Mouse (Mus musculus): ENCODE results near the gene Pdcd4.
A peak's percentile ranks its signal among the peaks of the same experiment; 100 is the strongest.
"Not testable (repeated sequence)": the region's sequence is repeated elsewhere in the genome, so short reads cannot be mapped to it uniquely, and the experiment has no call there.

Pdcd4 gene

DNA sequence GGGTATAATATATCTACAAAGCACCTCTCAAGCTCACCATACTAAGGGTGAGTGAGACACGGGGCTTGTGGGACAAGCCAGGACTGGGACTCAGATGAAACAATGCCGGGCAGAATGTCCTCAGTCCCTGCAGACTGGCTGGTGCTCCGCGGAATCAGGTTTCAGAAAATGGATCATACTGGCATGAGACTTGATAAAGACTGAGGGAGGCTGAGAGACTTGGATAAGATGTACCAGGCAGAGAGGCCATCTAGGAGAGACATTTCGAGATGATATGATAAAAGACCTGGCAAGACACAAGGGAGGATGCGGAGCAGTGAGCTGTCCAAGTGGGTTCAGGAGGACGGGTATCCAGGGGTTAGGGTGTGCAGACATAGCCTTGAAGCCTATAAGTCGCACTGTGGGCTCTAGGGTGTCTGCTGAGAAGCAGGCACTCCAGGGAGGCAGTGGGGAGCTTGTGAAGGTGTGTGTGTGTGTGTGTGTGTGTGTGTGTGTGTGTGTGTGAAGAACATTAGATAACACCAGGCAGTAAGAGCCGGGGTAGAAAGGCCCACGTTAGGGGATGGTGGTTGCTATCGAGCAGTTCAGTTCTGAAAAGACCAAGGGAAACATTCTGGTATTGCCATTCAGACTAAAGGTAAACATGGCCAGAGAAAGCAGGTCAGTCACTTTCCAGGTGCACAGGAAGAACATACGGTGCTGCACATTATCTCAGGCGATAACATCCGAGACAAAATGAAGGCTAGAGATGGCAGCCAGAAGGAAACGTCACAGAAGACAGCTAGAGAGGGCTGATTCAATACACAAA is 10.1 kb downstream of the Pdcd4 start:
- no peak for DNase-seq (ENCODE audit: low spot score in 2 of 2)

DNA sequence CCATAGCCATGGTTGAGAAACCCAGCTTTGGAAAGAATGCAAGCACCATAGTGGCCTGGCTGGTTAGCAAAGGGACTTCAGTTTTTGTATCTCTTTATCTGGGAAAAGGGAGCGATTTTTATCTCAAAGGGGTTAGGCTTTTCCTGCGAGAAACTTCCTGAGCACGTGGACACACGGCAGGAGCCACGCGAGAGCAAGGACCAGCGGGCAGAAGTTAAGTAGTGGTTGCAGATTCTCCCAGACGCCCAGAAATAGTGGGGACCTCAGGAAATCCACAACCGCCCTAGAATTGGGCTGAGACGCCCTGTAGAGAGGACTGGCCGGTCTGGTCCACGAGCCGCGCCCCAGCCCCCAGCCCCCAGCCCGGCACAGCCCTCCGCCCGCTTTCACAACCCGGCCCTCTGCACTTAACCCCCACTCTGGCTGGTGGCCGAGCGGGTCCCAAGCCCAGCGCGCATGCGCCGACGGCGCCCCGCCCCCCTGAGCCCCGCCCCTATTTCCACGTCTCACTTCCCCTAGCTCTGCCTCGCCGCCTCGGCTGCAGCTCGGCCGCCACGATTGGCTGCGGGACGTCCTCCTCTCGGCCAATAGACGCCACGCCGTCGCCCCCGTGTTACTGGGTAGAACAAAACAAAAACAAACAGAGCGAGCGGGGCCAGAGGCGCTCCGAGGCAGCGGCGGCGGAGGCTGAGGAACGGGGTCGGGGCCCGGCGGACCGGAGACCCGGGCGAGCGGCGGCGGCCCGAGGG is 10.9 kb downstream of the Pdcd4 start:
- peak; percentile 88 to 90 for DNase-seq (ENCODE audit: low spot score in 2 of 2)

DNA sequence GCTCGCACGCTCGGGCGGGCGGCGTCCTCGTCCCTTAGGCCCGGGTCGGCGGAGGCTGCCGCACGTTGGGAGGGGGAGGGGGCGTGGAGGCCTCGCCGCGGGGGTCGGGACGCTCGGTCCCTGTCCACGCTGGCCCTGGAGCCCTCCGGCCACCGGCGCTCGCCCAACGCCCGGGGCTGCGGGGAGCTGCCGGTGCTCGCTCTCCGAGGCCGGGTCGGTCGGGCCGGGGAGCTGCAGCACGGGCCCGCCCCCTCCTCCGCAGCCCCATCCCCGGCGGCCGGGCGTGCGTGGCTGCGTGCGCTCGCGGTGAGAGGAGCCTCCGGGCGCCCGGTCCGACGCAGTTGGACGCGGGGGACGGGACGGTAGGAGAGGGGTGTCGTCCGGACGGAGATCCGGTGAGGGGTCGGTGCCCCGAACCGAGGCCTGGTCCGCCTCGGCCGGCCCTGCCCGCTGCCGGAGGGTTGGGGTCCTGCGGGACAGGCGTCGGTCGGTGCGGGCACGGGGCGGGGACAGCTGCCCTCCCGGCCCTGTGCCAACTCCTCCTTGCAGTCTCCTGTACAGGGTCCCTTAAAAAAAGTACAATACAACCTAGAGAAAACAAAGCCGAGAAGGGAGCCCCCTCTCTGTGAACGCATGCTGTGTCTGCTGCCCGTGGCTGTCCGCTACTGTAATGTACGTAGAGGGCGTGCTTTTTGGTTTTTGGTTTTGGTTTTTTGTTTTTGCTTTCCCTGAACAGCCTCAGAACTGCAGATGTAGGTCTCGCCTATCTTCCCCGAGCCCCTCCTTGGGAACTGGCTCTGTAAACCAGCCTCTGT is 11.7 kb downstream of the Pdcd4 start:
- peak in 1 of 2 experiments; percentile 38 for DNase-seq (ENCODE audit: low spot score in 2 of 2)

DNA sequence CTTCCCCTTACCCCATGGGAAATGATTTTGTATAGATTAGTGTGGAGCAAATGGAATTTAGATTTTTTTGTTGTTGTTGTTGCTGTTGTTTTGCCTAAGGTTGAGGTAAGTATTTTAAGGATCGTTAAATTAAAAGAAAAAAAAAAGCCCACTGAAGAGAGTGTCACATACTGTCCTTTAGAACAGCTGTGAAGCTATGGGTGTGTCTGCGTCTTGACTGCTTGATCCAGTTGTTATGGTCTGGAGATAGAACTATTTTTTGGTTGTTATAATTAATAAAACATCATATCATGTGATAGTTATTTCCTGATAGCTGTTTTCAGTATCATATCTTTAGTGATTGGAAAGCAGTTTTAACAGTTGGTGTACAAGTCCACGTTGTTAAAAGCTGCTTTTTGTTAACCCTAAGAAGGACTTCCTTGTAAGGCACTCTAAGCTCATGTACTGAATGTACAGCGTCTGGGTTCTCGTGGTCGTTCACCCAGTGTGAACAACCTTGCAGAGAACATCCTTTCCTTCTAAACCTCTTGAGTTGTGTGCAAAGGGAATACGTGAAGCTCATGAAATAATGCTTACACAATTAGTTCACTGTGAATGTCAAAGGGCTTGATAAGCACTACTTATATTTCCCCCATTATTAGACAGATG is 12.9 kb downstream of the Pdcd4 start:
- DNase-seq (ENCODE audit: low spot score in 2 of 2), result no peak

DNA sequence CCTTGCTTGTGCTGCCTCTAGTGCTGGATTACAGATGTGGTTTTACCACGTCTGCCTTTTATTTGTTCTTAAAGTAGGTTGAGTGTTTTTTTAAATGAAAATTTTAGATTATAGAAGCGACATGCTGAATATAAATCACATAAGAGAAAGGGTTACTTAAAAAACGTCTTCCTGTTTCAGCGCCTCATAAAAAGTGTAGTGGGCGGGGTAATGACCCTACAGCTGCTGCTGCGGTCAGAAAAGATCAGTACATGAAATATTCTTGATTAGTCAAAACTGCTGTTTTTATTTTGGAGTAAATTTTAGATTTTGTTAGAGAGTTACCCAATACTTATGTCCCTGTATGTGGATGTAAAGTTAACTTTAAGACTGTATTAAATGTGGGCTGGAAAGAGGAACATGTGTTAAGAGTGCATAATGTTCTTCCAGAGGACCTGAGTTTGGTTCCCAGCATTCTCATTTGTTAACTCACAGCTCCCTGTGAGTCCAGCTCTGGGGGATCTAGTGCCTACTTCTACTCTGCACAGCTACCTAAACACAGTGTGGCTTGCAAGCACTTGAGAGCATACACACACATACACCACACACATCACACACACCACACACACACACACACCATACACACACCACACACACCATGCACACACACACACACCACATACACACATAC is 14.1 kb downstream of the Pdcd4 start:
- DNase-seq (ENCODE audit: low spot score in 2 of 2), result no peak

DNA sequence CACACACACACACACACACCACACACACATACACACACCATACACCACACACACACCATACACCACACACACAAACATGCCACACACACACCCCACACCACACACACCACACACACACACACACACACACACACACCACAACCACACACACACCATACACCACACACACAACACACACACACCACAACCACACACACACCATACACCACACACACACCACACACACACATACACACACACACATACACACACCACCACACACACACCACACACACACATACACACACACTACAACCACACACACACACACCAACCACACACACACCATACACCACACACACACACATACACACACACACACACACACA is 14.7 kb downstream of the Pdcd4 start:
- not testable (repeated sequence) for DNase-seq (ENCODE audit: low spot score in 2 of 2)

DNA sequence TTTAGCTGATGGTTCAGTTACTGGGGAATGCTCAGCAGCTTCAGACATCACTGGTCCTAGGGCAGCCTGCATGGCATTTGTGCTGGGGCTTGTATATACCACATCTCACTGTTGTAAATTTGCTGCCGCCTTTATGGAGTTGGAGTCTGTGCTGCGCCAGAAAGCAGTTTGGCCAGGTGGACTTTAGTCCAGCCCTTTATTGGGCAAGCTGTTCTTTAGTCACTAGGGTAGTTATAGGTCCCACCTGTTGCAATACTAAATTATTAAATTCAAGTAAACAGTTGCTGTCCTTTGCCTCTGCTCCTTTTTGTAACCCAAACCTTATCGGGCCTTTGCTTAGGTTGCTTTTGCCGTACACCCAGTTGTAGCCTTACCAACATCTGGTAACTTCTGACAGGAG is 22.9 kb downstream of the Pdcd4 start:
- no peak for DNase-seq (ENCODE audit: low spot score in 2 of 2)

DNA sequence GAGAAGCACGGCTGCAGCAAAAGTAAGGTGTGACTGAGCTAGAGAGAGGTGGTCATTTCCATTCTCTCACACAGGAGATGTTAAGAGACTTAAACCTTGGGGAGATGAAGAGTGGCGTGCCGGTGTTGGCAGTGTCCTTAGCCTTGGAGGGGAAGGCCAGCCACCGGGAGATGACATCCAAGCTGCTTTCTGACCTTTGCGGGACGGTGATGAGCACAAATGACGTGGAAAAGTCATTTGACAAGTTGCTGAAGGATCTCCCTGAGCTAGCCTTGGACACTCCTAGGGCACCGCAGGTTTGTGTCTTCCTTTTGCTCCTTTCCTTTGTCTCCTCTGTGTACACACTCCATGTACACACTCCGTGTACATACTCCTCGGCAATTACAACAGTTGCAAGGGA is 27.5 kb downstream of the Pdcd4 start:
- no peak for DNase-seq (ENCODE audit: low spot score in 2 of 2)

DNA sequence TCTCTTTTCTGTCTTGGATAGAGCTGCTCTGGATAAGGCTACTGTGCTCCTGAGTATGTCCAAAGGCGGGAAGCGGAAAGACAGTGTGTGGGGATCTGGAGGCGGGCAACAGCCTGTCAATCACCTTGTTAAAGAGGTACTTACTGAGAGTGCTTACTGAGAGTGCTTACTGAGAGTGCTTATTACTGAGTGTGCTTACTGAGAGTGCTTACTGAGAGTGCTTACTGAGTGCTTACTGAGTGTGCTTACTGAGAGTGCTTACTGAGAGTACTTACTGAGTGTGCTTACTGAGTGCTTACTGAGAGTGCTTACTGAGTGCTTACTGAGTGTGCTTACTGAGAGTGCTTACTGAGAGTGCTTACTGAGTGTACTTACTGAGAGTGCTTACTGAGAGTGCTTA is 30.0 kb downstream of the Pdcd4 start:
- DNase-seq (ENCODE audit: low spot score in 2 of 2), result not testable (repeated sequence)

DNA sequence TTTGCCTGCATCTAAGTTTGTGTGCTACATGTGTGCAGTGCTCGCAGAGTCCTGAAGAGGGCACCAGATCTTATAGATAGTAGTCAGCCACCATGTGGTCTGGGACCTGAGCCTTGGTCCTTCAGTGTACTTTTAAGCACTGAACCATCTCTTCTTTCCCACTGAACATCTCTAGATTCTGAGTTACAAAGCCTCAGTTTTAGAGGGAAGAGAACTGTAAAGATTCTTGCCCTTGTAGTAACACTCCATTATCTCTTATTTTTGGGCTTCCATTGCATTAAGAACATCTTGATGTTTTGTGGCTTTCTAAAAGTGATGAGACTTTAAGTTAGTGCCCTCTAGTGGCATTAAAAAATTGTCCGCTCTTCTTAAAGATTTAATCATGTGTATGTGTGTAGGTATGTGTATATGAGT is 33.3 kb downstream of the Pdcd4 start:
- DNase-seq (ENCODE audit: low spot score in 2 of 2), result no peak

DNA sequence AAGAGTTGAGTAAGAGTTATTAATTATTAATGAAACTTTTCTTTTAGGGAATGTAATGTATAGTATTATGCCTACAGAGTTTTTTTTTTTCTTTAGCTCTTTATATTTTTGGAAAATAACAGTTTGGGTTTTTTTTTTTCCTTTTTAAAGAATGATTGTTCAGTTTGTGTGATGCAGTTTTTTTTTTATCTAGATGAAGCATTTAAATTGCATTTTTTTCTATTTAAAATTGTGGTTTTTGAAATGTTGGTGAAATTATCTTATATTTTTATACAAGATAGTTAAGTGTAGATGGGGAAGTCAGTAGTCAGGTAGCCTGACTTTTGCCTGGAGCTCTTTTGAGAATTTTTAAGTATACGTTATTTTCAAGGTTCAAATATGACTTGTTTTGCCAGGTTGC is 34.7 kb downstream of the Pdcd4 start:
- no peak for DNase-seq (ENCODE audit: low spot score in 2 of 2)

DNA sequence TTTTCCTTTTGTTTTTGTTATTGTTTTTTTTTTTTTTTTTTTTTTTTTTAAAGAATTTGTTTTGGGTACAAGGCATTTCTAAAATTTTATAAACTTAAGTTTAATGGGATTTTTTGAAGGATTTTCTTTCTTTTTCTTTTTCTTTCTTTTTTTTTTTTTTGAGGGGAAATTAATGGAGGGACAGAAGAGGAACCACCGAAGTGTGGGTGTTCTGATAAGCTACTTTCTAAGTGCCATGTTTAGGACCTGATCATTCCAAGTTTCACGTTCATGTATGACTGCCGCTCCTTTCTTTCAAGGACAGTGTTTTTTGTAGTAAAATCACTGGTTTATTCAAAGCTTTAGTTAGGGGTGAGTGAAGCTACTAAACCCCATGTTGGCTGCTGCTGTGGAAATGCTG is 37.2 kb downstream of the Pdcd4 start:
- no peak for DNase-seq (ENCODE audit: low spot score in 2 of 2)

DNA sequence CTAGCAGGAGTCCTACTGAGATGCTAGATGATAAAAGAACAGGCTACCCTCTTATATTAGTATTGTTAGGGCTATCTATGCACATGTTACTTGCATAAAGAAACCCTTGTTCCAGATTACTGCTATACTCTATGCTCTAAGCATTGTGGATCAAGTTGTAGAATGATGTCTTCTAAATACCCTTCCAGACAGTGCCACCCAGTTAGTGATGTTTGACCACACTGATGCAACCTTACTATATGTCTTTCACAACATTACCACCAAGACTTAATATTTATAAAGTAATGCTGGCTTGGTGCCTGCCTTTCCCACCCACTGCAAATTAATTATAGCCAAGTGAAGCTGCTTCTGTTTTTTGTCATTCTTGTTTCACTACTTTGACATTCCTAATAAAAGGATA is 41.0 kb downstream of the Pdcd4 start:
- DNase-seq (ENCODE audit: low spot score in 2 of 2), result no peak

DNA sequence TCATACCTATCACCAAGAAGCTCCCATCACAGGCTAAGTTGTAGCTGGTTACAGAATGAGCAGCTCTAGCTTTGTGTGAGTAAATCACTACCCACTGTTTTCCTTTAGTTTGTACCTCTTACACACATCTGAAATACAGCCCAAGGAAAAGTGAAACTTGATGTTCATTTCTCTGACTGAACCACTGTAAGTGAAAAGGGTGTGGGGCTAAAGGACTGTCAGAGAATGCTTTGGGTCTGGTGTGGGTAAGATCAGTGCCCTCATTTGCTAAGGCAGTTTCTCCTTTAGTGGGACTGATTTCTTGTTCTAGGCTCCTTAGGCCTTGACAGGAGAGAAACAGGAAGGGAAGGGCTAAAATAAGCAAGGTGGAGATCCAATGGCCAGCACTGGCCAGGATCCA is 42.0 kb downstream of the Pdcd4 start:
- no peak for DNase-seq (ENCODE audit: low spot score in 2 of 2)

DNA sequence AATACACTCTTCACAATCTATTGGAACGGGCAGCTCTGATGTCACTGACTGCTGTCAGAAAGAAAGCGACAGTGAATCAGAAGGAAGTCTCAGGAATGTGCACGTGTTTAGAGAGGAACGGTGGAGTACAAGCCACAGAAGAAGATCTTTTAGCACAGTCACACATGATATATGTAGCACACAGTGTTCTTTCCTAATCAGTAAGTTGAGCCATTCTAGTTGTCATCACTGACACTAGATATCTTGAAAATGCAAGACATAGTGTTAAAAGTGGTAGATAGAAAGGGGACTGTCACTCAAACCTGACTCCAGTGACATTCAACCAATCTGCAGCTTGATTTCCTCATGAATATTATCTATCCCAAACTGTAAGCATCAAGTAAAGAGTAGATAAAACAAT is 47.4 kb downstream of the Pdcd4 start:
- DNase-seq (ENCODE audit: low spot score in 2 of 2), result no peak

DNA sequence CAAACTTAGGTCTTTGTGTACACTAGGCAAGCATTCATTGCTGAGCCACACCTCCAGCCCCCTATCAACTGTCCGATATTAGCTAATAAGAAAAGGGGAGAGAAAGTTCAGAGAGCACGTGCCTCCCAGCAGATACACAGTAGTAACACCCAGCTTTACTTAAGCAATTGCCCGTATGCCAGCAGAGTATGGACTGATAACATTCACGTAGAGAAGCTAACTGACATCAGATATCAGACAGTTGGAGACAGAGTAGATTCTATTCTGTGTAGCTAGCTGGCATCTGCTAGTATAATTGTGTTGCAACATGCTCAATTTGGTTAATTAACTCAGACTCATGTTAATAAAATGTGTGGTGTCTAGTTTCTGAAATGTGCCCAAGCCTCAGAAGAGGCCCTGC is 49.1 kb downstream of the Pdcd4 start:
- DNase-seq (ENCODE audit: low spot score in 2 of 2), result no peak

DNA sequence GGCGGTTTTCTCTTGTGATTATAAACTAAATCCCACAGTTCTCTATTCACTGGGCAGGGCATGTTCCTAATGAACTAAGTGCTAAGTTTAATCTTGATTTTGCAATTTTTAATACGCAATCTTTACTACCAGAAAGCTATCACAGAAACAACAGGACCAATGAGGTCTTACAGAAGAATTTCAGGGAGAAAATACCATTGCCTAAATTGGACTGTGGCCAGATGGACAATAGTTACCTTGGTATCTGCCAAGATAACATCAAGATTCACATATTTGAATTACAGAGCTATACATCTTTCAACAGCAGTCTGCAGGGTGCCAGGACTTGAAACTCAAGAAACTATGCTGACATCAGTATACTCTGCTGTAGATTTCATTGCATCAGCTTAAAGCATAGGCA is 50.3 kb downstream of the Pdcd4 start:
- DNase-seq (ENCODE audit: low spot score in 2 of 2), result no peak

DNA sequence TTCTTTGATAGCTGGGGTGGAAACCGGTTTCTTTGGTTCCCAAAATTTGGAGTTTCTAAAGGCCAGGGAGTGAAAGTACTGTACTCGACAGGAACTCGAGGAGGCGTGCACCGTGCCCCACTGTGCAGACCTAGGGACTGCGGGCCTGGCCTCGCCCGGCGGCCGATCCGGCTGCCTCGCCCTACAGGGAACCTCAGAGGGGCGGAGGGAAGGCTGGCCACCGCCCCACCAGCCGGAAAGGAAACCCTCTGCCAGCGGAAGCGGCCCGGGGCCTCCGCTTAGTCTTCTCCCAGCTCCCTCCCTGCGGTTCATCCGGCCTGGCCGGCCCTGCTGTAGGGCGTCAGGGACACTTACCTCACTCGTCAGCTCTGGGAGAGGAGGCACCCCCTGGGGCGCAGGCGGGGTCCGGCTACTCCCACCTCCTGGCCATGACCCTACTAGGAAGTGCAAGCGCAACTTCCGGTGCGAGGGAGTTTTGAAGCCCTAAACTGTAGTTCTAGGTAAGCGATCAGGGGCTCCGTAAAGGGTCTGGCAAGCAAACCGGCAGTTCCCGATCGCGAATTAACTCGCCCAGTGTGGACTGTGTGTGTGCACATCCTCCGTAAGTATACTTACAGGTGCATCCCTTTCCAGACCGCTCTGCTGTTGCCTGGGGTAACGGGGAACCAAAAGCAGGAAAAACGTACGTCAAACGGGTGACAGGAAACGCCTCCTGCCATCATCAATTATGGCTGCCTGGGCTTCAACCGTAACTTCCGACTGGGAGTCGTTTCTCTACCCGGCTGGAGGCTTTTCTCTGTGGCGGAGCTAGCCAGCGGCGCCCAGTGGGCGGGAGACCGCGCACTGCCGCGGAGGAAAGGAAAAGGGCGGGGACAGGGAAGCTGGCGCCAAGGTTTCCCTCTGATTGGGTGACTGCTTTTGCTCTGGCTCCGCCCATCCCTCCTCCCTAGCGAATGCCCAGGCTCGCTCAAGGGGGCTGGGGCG is 52.1 kb downstream of the Pdcd4 start, which contains the start of the genes Shoc2 and Bbip1:
Gene Shoc2 (plus strand): TSS at position 505 of the 984 bp plus-strand sequence.
Gene Bbip1 (minus strand): TSS at position 826 of the 984 bp plus-strand sequence.
- DNase-seq (ENCODE audit: low spot score in 2 of 2), result peak; percentile 88 to 96

DNA sequence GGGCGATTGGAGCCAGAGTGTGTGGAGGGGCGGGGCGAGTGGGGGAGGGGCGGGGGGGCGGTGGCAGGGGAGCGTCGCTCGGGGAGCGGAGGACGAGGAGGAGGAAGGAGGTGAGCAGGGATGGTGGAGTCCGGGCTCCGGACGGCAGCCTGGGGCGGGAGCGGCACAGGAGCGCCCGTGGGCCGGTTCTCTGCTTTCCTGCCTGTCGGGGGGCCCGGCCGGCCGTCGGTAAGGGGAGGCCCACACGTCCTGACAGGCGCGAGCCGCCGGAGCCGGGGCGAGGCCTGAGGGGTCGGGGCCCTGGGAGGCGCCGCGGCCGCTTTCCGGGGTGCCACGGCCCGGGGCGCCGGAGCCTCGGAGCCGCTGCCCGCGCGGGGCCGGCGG is 52.7 kb downstream of the Pdcd4 start:
- DNase-seq (ENCODE audit: low spot score in 2 of 2), result no peak
